Mouse (Mus musculus): ENCODE data around the gene Prkaa1.

DNA sequence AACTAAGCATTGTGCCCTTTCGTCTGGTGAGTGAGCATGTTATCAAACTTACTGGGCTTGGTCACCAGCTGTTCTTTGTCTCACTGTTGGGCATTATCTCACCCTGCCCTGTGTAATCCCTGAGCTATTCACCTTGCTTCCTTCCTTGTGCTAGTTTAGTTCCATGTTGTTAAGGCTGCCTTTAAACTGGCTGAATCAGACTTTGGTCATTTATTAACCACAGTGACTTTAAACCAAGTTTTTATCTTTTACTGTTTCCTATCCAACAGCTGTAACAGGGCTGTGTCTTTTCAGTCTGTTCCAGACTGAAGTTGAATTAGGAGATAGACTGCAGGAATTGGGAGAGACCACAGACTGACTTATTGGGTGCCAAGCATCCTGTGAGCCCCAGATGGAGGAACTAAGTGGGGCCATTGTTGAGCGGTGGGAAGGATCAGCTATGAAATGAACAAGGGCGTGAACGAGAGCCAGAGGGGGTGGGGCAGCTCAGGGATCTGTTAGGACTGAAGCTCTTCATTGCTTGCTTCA, 52.4 kb downstream of the Prkaa1 start:
- no peak for TF ChIP-seq CTCF (conservative IDR thresholded peaks at IDR 0.05; ENCODE audit: low read length)
- TF ChIP-seq NANOG (IDR thresholded peaks at IDR 0.05; ENCODE audit: borderline replicate concordance, low read length) = no peak
- TF ChIP-seq POU5F1 (IDR thresholded peaks at IDR 0.05; ENCODE audit: borderline replicate concordance, low read length) = no peak
